Mouse (Mus musculus) midbrain, embryonic 11.5 days (tissue): ENCODE results near the gene Gsdma3. TPM values are rescaled to one million over a fixed set of nuclear protein-coding genes. Genes with fewer than 3 reads are reported as not detected.

Experiments
- ATAC-seq: fragments of 200-750 bp; cut with Nextera tagmentation; 2 replicates; pipeline ENCODE4 v1.8.0; 2017; ENCODE audit warnings: moderate TSS enrichment, moderate library complexity; ENCODE audit not compliant: low FRiP score
- DNase-seq: peaks from one replicate; pipeline ENCODE4 v3.0.0; 2015; ENCODE audit warnings: low spot score; ENCODE audit errors: missing footprints
- H3K27ac ChIP-seq: fragments of 300-500 bp; sonication (generic); 2 replicates; pipeline ENCODE4 v1.5.1; 2014; ENCODE audit warnings: low read depth, low read length
- H3K27me3 ChIP-seq: fragments of 300-500 bp; sonication (generic); 2 replicates; pipeline ENCODE4 v1.6.1; 2014; ENCODE audit warnings: mild to moderate bottlenecking, low read length, moderate library complexity, mixed read lengths; ENCODE audit not compliant: control insufficient read depth, insufficient read depth
- H3K36me3 ChIP-seq: fragments of 300-500 bp; sonication (generic); 2 replicates; pipeline ENCODE4 v1.6.1; 2014; ENCODE audit warnings: mild to moderate bottlenecking, low read length, moderate library complexity, mixed read lengths; ENCODE audit not compliant: control insufficient read depth, insufficient read depth
- H3K4me1 ChIP-seq: fragments of 300-500 bp; sonication (generic); 2 replicates; pipeline ENCODE4 v1.6.1; 2014; ENCODE audit warnings: low read length; ENCODE audit not compliant: control insufficient read depth, insufficient read depth
- H3K4me2 ChIP-seq: fragments of 300-500 bp; sonication (generic); 2 replicates; pipeline ENCODE4 v1.6.1; 2014; ENCODE audit warnings: mild to moderate bottlenecking, moderate library complexity
- H3K4me3 ChIP-seq: fragments of 300-500 bp; sonication (generic); 2 replicates; pipeline ENCODE4 v1.5.1; 2014; ENCODE audit warnings: low read depth, low read length
- H3K9ac ChIP-seq: fragments of 300-500 bp; sonication (generic); 2 replicates; pipeline ENCODE4 v1.6.1; 2014; ENCODE audit warnings: low read length
- H3K9me3 ChIP-seq: fragments of 300-500 bp; sonication (generic); 2 replicates; pipeline ENCODE4 v1.6.1; 2016; ENCODE audit warnings: low read length; ENCODE audit not compliant: control insufficient read depth
- WGBS: fragments of 180-500 bp; shearing (Covaris S2); extraction: QIAGEN DNeasy Blood & Tissue Kit; methylation state at CpG from one replicate; pipeline ENCODE4 v1.1.7; 2014; 5-methylcytosine and 5-hydroxymethylcytosine counted together
- polyA plus RNA-seq: library from polyadenylated mRNA; unstranded; fragments of >200 nt; fragmentation: Nextera tagmentation; extraction: Ambion mirVana; gene quantifications from 2 replicates; pipeline ENCODE4 v1.2.1, GENCODE M21; 2014

Gene Gsdma3
- polyA plus RNA-seq, 1 experiment from 2014 or later: not detected

GRCm38 (mm10) chr11:98682811-98683210 lies 56.7 kb downstream of the Gsdma3 start:
- Histone ChIP-seq H3K4me1 (peaks cover 8% of the 10 kb centered on the region), H3K27me3 (no peaks in the 10 kb centered on the region), H3K9ac (peak overlapping the region; percentile 99), H3K36me3 (peaks cover 13% of the 10 kb centered on the region), H3K4me2 (peak overlapping the region; percentile 72), H3K9me3 (no peaks in the 10 kb centered on the region), H3K27ac (peak overlapping the region; percentile 59; the same call in 1 of the 2 replicates), H3K4me3 (peak overlapping the region; percentile 99)
- ATAC-seq (no peak; the same call in 1 of the 2 replicates), DNase-seq (peak; percentile 92)
- 2% methylated on average over 23 of the region's 23 CpGs for WGBS

GRCm38 (mm10) chr11:98685642-98686041 lies 59.5 kb downstream of the Gsdma3 start:
- Histone ChIP-seq H3K27ac (no peak overlapping the region), H3K9ac (no peak overlapping the region), H3K9me3 (no peaks in the 10 kb centered on the region), H3K4me3 (no peak overlapping the region), H3K4me1 (peaks cover 8% of the 10 kb centered on the region), H3K36me3 (peaks cover 27% of the 10 kb centered on the region), H3K27me3 (no peaks in the 10 kb centered on the region), H3K4me2 (no peak overlapping the region)
- DNase-seq (no peak), ATAC-seq (no peak)
- 92% methylated on average over 9 of the region's 9 CpGs for WGBS

DNA sequence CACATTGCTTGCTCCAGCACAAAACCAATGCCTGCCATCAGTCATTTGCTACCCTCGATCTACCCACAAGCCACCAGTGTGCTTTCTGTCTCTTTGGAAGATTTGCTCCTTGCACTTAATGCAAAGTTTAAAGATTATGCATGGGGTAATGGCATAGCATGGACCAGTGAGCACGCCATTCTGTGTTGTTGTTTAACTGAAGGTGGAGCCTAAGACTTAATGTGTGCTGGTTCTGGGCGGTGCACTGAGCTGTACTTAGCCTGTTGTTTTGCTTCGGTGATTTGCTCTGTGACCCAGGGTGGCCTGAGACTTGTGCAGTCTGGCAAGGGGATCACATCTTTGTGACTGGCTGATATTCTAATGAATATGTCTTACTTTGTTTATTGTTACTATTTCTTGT lies 60.8 kb downstream of the Gsdma3 start:
- Histone ChIP-seq H3K9ac (no peak overlapping the region), H3K36me3 (peaks cover 38% of the 10 kb centered on the region), H3K4me1 (peaks cover 8% of the 10 kb centered on the region), H3K9me3 (no peaks in the 10 kb centered on the region), H3K27ac (no peak overlapping the region), H3K27me3 (no peaks in the 10 kb centered on the region), H3K4me2 (no peak overlapping the region), H3K4me3 (no peak overlapping the region)
- ATAC-seq (no peak), DNase-seq (peak; percentile 73)
- WGBS: 91% methylated on average over 4 of the region's 4 CpGs

Other genes with a start within 250 kb of the Gsdma3 start
- gene Tcap, start 242.5 kb upstream of the Gsdma3 start, polyA plus RNA-seq: not detected in 2 replicates
- gene Pnmt, start 239.9 kb upstream of the Gsdma3 start, polyA plus RNA-seq: not detected in 2 replicates
- gene Pgap3, start 225.9 kb upstream of the Gsdma3 start, polyA plus RNA-seq: 5.6 and 5.7 TPM in 2 replicates
- 14.8 TPM in 2 replicates for gene Erbb2, start 213.9 kb upstream of the Gsdma3 start, polyA plus RNA-seq
- gene Mien1, start 187.4 kb upstream of the Gsdma3 start, polyA plus RNA-seq: 145 and 158 TPM in 2 replicates
- gene Grb7, start 180.0 kb upstream of the Gsdma3 start, polyA plus RNA-seq: 0.60 and 1.0 TPM in 2 replicates
- gene Ikzf3, start 80.3 kb upstream of the Gsdma3 start, polyA plus RNA-seq: 0.07 and 0.18 TPM in 2 replicates
- 0.23 and 0.26 TPM in 2 replicates for gene Zpbp2, start 75.3 kb upstream of the Gsdma3 start, polyA plus RNA-seq
- 9.7 and 12.0 TPM in 2 replicates for gene Ormdl3, start 39.0 kb upstream of the Gsdma3 start, polyA plus RNA-seq
- not detected in 2 replicates for gene Lrrc3c, start 28.1 kb upstream of the Gsdma3 start, polyA plus RNA-seq
- gene Gm12355, start 699 bp upstream of the Gsdma3 start, polyA plus RNA-seq: 1.3 and 1.4 TPM in 2 replicates
- gene Gsdma2, start 20.4 kb downstream of the Gsdma3 start, polyA plus RNA-seq: not detected in 2 replicates
- gene Gsdma, start 38.0 kb downstream of the Gsdma3 start, polyA plus RNA-seq: not detected in 2 replicates
- gene Psmd3, start 56.2 kb downstream of the Gsdma3 start, polyA plus RNA-seq: 142 and 155 TPM in 2 replicates
- gene Csf3, start 74.9 kb downstream of the Gsdma3 start, polyA plus RNA-seq: not detected in 2 replicates
- 66.1 and 67.1 TPM in 2 replicates for gene Med24, start 103.1 kb downstream of the Gsdma3 start, polyA plus RNA-seq
- gene Thra, start 114.3 kb downstream of the Gsdma3 start, polyA plus RNA-seq: 21.9 and 23.7 TPM in 2 replicates
- 0.93 and 1.2 TPM in 2 replicates for gene Nr1d1, start 149.0 kb downstream of the Gsdma3 start, polyA plus RNA-seq
- 24.0 and 25.1 TPM in 2 replicates for gene Msl1, start 169.2 kb downstream of the Gsdma3 start, polyA plus RNA-seq
- 51.9 and 53.1 TPM in 2 replicates for gene Casc3, start 178.5 kb downstream of the Gsdma3 start, polyA plus RNA-seq
- 1.6 and 1.8 TPM in 2 replicates for gene Rapgefl1, start 210.4 kb downstream of the Gsdma3 start, polyA plus RNA-seq
- gene Wipf2, start 237.3 kb downstream of the Gsdma3 start, polyA plus RNA-seq: 4.4 and 5.9 TPM in 2 replicates